Comparison of ENCODE assay signal across 14 mouse cellular contexts in the genomic region with DNA sequence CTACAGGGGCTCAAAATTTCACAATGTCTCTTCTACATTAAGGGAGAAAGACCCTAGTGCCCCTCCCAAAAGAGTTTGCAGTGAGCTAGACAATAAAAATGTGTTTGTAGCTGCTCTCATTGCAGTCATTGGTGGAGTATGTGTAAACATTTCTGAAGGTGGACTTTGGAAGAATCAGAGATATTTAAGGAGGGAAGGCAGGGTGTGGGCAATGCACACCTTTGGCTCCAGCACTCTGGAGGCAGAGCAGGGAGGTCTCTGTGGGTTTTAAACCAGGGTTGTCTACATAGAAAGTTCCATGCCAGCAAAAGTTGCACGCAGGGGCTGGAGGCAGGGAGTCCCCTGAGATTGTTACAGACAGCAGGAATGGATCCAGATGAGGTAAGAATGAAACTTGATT.
"Had no signal": no experiment of that assay in that cellular context is flagged by ENCODE, and none has a peak within 500 bp of the region (broad histone marks: within the 10 kb centered on the region; RNA-seq: fewer than 3 reads in every experiment).

No protein-coding gene starts in this region.

- H3K4me2 ChIP-seq: lung, embryonic 14.5 days; midbrain, embryonic 11.5 days; midbrain, embryonic 13.5 days; midbrain, embryonic 15.5 days; neural tube, embryonic 12.5 days; stomach, embryonic 15.5 days had no signal

- DNase-seq: lung, adult 18-20 months; lung, embryonic 14.5 days; lung, postnatal 10 days; lung, postnatal 4 days; right cerebral cortex, postnatal 14 days; thymus, adult 18-20 months; thymus, postnatal 14 days; thymus, postnatal 36 days had no signal

- H3K4me3 ChIP-seq: megakaryocyte, embryonic 14.5 days; midbrain, embryonic 13.5 days; midbrain, embryonic 15.5 days; neural tube, embryonic 12.5 days; stomach, embryonic 15.5 days had no signal

- H3K27ac ChIP-seq: midbrain, embryonic 13.5 days; midbrain, embryonic 15.5 days; neural tube, embryonic 12.5 days; stomach, embryonic 15.5 days had no signal

- H3K9ac ChIP-seq: lung, embryonic 14.5 days; midbrain, embryonic 13.5 days; midbrain, embryonic 15.5 days; neural tube, embryonic 12.5 days; stomach, embryonic 15.5 days had no signal

- H3K27me3 ChIP-seq: megakaryocyte, embryonic 14.5 days; midbrain, embryonic 13.5 days; midbrain, embryonic 15.5 days; neural tube, embryonic 12.5 days; stomach, embryonic 15.5 days had no signal

- H3K36me3 ChIP-seq: midbrain, embryonic 13.5 days; midbrain, embryonic 15.5 days; neural tube, embryonic 12.5 days; stomach, embryonic 15.5 days had no signal

- ATAC-seq: midbrain, embryonic 13.5 days; midbrain, embryonic 15.5 days had no signal

- H3K4me1 ChIP-seq: megakaryocyte, embryonic 14.5 days; midbrain, embryonic 13.5 days; midbrain, embryonic 15.5 days; neural tube, embryonic 12.5 days; stomach, embryonic 15.5 days had no signal

- H3K9me3 ChIP-seq: megakaryocyte, embryonic 14.5 days; midbrain, embryonic 13.5 days; midbrain, embryonic 15.5 days; neural tube, embryonic 12.5 days; stomach, embryonic 15.5 days had no signal
